Mouse (Mus musculus) fat pad, adult 2 months (tissue): Measurements from ENCODE around the gene Ppm1g.
"Not testable (repeated sequence)": the region's sequence is repeated elsewhere in the genome, so short reads cannot be mapped to it uniquely, and the experiment has no call there.

ENCODE experiments used
- DNase-seq: peaks from one replicate; pipeline ENCODE4 v3.0.0-alpha.2; 2011; ENCODE audit warnings: low read depth, low spot score; ENCODE audit errors: extremely low read depth

Ppm1g gene

GRCm38 (mm10) chr5:31219474-31219873 is 1.0 kb downstream of the Ppm1g start:
- no peak for DNase-seq

DNA sequence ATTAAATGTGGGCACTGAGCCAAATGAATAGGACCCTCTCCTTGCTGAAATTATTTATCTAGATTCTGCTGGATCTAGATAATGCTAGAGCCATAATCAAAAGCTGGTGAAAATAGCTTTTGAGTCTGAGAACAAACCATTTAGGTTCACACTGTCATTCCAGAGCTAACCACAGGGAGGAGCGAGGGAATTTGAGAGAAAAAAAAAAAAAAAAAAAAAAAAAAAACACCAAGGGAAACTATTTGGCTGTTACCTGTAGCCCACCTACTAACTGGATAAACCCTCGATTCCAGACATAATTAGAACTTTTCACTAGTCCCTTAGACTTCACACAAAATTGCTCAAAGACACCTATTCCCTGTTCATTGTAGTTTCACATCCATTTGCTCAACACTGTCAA is 1.4 kb downstream of the Ppm1g start:
- no peak for DNase-seq

DNA sequence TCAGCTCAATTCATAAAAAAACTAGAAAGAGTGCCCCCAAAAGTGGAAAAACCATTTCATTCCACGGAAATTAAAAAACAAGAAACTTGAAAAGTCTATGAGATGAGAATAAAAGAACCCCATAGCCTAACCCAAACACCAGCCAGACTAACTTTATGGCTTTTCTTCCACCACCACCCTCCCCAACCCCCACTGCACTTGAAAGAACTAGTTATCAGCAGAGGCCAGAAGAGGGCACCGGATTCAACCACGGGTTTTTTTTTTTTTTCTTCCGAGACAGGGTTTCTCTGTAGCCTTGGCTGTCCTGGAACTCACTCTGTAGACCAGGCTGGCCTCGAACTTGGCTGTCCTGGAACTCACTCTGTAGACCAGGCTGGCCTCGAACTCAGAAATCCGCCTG is 2.2 kb downstream of the Ppm1g start:
- DNase-seq: no peak

DNA sequence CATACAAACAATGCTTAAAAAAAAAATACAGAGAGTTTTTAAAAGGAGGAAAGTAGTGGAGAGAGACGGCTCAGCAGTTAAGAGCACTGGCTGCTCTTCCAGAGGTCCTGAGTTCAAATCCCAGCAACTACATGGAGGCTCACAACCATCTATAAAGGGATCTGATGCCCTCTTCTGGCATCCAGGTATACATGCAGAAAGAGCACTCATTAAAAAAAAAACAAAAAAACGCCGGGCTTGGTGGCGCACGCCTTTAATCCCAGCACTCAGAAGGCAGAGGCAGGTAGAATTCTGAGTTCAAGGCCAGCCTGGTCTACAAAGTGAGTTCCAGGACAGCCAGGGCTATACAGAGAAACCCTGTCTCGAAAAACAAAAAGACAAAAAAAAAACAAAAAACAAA is 3.9 kb downstream of the Ppm1g start:
- not testable (repeated sequence) for DNase-seq

- DNase-seq: no peak
These were observed 16.1 kb downstream of the Ppm1g start for GRCm38 (mm10) chr5:31204421-31204820.

- DNase-seq: no peak
These were observed 16.6 kb downstream of the Ppm1g start for GRCm38 (mm10) chr5:31203866-31204265.

- DNase-seq: no peak
These were observed 17.6 kb downstream of the Ppm1g start for GRCm38 (mm10) chr5:31202933-31203332.

DNA sequence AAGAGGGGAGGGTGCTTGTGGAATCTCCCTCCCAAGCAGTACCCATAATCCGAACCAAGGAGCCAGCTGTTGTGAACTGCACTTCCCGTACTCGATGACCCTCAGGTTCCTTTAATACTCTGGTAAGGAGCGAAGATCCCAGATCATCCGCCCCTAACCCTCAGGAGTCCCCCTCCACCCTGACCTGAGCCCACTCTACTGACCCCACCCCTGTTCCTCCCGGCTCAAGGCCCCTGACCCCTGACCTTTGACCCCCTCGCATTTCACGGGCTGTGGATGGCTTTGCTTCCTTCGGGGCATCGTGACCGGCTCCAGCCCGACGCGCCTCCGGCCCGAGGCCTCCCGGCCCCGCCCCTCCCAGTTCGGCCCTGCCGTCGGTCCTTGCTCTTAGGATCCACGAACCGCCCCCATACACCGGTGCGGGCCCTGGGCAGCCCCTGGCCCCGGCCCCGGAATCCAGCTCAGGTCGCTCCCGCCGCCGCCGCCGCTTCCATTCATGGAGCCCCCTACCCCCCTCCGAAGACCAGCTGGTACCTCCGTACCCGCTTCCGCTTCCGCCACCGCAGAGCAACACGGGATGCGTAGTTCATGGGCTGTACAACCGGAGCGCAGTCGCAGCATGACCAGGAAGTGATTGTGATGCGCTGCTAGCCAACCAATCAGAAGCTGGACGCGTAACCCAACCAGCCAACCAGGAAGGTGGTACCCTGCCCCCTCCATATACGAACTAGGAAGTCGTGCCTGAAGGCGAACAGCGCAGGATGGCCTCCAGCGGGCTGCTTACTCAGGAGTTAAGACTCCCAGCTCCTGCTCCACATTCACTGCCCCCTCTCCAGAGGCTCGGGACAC is 18.5 kb downstream of the Ppm1g start, which contains the start of gene Zfp513:
Gene Zfp513 (minus strand): TSS at position 562 of the 849 bp plus-strand sequence.
- DNase-seq: peak; percentile 91

- no peak for DNase-seq
These were observed 19.3 kb downstream of the Ppm1g start for GRCm38 (mm10) chr5:31201042-31201741.

GRCm38 (mm10) chr5:31200327-31200768 is 20.1 kb downstream of the Ppm1g start:
- DNase-seq: no peak

- DNase-seq: no peak
These were observed 20.6 kb downstream of the Ppm1g start for GRCm38 (mm10) chr5:31199893-31200292.

DNA sequence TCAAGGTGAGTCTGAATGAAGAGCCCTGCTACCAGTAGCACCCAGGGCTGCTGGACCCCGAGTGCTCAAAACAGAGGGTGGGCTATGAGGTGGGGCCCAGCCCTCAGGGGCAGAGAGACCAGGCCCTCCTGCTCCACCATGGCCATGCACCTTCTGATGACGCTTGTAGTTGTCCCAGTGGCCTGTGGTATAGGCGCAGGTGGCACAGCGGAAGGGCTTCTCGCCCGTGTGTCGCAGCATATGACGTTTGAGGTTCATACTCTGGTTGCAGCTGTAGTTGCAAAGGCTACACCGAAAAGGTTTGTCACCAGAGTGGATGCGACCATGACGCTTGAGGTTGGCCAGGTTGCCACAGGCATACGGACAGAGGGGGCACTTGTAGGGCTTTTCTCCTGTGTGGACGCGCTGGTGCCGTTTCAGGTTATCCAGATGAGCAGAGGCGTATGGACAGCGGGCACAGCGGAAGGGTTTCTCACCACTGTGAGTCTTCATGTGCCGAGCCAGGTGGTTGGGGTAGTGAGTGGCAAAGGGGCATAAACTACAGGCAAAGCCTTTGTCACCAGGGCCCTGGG is 21.1 kb downstream of the Ppm1g start:
- DNase-seq: no peak

GRCm38 (mm10) chr5:31198616-31199320 is 21.7 kb downstream of the Ppm1g start:
- DNase-seq: no peak

- no peak for DNase-seq
These were observed 22.3 kb downstream of the Ppm1g start for GRCm38 (mm10) chr5:31198170-31198569.

GRCm38 (mm10) chr5:31197072-31197471 is 23.4 kb downstream of the Ppm1g start:
- no peak for DNase-seq

DNA sequence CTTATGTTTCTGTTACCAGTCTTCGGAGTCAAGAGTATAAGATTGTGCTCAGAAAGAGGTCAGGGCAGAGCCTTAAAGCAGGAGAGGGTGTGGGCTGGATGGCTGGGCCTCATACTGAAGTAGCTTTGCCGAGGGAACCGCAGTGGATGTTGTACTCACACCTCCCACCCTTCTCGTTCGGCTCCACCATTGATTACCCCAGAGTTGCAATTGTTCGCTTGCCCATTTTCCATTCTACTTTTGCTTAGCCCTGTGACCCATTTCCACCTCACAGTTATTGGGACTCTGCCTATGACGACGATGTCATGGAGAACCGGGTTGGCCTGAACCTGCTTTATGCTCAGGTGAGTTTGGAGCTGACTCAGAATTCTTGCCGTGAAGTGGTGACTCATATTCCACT is 24.3 kb downstream of the Ppm1g start:
- DNase-seq: no peak

DNA sequence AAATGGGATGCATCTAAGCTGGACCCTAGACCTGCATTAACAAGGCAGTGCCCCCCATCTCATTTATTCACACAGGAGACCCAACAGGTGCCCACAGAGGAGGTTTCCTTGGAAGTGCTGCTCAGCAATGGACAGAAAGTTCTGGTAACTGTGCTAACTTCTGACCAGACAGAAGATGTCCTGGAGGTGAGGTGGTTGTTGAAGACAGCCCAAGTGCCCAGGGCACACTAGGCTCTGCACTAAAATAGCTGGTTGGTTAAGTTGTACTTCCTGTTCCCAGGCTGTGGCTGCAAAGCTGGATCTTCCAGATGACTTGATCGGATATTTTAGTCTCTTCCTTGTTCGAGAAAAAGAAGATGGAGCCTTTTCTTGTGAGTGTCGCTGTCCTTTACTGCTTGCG is 24.8 kb downstream of the Ppm1g start:
- DNase-seq: no peak

GRCm38 (mm10) chr5:31194486-31195485 is 25.7 kb downstream of the Ppm1g start:
- no peak for DNase-seq

DNA sequence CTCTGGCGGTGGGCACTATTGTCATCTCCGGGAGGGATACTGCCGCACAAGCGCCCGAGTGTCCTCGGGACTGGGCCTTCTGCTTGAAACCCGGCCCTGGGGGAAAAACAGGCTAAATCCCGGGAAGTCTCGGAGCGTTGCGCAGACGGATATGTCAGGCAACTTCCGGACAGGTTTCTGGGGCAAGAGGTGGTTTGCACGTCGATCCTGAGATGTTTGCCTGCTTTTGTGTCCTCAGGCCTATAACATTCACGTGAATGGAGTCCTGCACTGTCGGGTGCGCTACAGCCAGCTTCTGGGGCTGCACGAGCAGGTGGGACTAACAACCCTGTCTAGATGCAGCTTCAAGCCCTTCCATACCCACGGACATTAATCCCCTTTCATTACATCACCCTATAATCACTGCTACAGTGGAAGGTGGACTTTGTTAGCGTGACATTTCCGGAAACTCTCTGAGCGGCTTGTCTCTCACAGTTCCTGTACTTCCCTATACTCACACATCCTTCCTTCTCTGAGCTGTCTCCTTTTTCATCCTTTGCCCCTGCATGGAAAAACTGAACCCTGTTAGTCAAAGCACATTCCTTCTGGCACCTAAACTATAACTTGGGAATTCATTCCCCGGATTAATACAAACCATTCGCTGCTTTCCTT is 26.7 kb downstream of the Ppm1g start:
- DNase-seq: no peak
